Mouse (Mus musculus): ENCODE data around the gene Cox7c. TPM values are rescaled to one million over a fixed set of nuclear protein-coding genes. Genes with fewer than 3 reads are reported as not detected.

The Cox7c gene
- total RNA-seq, 1 experiment, result 1,263 TPM

DNA sequence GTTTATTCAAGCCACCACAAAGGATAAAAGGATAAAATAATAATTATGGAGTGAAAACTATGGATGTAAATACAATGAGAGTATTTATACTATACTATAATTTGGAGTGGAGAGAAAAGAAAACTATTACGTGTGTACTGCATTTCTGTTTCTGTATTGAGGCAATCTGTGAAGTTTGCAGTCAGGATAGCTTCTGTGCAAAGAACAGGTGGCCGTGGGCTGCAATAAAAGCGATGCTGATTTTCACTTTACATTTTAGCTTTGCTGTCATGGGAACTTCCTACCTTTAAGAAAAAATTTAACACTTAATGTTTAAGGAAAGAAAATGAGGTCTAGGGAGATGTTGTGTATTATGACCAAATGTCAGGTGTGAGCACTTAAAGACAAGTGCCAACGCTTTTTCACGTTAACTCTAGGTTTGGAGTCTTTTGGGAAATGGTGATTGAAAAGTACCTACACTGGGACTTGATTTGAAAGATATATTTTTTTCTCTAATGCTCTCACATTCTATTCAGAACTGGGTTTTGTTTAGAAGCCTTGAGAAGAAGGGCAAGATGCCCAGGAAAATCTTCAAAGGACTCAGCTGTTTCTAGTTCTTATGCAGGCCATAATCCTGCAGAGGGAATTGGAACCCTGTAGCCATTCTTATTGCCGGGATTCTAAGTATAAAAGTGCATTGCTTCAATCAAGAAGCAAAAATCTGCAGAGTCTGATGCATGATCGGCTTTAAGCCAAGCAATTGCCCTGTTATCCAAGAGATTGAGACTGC, 41.6 kb downstream of the Cox7c start:
- H3K4me3 ChIP-seq (ENCODE audit: insufficient read depth in 1 of 2, low read depth in 1 of 2, low read length in 2 of 2, poor library complexity in 1 of 2, severe bottlenecking in 1 of 2), result no peak overlapping the region
- no peaks in the 10 kb centered on the region for H3K36me3 ChIP-seq (ENCODE audit: control insufficient read depth, insufficient read depth, low read length, poor library complexity, severe bottlenecking)
- DNase-seq (ENCODE audit: low read depth, low spot score), result no peak
- H3K9ac ChIP-seq (ENCODE audit: insufficient read depth, low read depth, low read length, poor library complexity, severe bottlenecking), result no peak overlapping the region
- in situ Hi-C loops (cut with MboI; ENCODE audit: low sequenced_read_pairs in 2 of 2, unreplicated experiment in 2 of 2), result no loop called here
- H3K9me3 ChIP-seq (ENCODE audit: control insufficient read depth, insufficient read depth, low read depth, low read length), result no peaks in the 10 kb centered on the region
- H3K4me1 ChIP-seq (ENCODE audit: control insufficient read depth in 2 of 2, insufficient read depth in 2 of 2, low read length in 2 of 2, poor library complexity in 1 of 2), result no peaks in the 10 kb centered on the region
- no peak for TF ChIP-seq HCFC1 (IDR thresholded peaks at IDR 0.05; ENCODE audit: borderline replicate concordance, insufficient read depth, low read length)
- TF ChIP-seq ZNF384 (IDR thresholded peaks at IDR 0.05; ENCODE audit: low read depth, low read length), result no peak
- no peak for TF ChIP-seq ZC3H11A (IDR thresholded peaks at IDR 0.05; ENCODE audit: borderline replicate concordance, low read depth, low read length)
- TF ChIP-seq MAFK (IDR thresholded peaks at IDR 0.05; ENCODE audit: insufficient read depth, low read depth, low read length), result no peak
- TF ChIP-seq CHD2 (IDR thresholded peaks at IDR 0.05; ENCODE audit: low read depth, low read length), result no peak
- no peak overlapping the region for H3K27ac ChIP-seq (ENCODE audit: insufficient read depth, low read depth, low read length, poor library complexity, severe bottlenecking)
